Mouse (Mus musculus): Measurements from ENCODE around the gene Diras2. TPM values are rescaled to one million over a fixed set of nuclear protein-coding genes. Genes with fewer than 3 reads are reported as not detected.

Diras2 gene
- 0.18 and 0.22 TPM in 2 replicates for polyA plus RNA-seq (2012; rRNA removed)

DNA sequence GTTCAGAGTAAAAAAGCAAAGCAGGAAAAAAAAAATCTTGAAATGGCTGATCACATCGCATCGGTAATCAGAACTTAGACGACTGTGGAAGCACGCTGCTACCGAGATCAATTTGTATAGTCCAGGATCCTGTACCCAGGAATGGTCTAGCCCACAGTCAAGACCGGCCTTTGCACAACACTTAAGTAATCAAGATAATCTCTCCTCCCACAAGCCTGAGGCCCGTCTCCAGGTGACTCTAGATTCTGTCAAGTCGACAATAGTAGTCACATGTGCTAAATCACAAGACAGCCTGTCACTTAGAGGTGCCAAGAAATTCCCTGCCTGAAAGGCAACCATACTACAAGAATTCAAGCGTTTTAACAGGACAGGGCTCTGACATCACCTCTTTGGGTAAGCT, at the start of gene Diras2:
Gene Diras2 (minus strand): TSS at position 159 of the 400 bp plus-strand sequence.

Other genes with a start within 250 kb of the Diras2 start
- 3.7 and 5.1 TPM in 2 replicates for gene Syk, start 51.9 kb upstream of the Diras2 start, polyA plus RNA-seq (2012; rRNA removed)

Data from liver, embryonic 14 days (tissue).